Mouse (Mus musculus) thymus, postnatal 0 days (tissue): Measurements from ENCODE around the gene Gm2974. TPM values are rescaled to one million over a fixed set of nuclear protein-coding genes. Genes with fewer than 3 reads are reported as not detected.
"Not testable (repeated sequence)": the region's sequence is repeated elsewhere in the genome, so short reads cannot be mapped to it uniquely, and the experiment has no call there.

Source experiments
- DNase-seq: peaks from one replicate; pipeline ENCODE4 v3.0.0-alpha.2; 2015; ENCODE audit warnings: low spot score
- polyA plus RNA-seq: library from polyadenylated mRNA; unstranded; fragments of >200 nt; fragmentation: Nextera tagmentation; extraction: Ambion mirVana; gene quantifications from 2 replicates; pipeline ENCODE4 v1.2.1, GENCODE M21; 2015

Gene Gm2974
- 0.22 TPM in 1 of 2 replicates, not detected in the other for polyA plus RNA-seq

GRCm38 (mm10) chr14:4182491-4183210 is at the start of gene Gm2974:
Gene Gm2974, plus strand, starts transcription at chr14:4182576.
- not testable (repeated sequence) for DNase-seq

GRCm38 (mm10) chr14:4141646-4142045 is 40.7 kb upstream of the Gm2974 start:
- not testable (repeated sequence) for DNase-seq

- not testable (repeated sequence) for DNase-seq
These were observed 17.6 kb upstream of the Gm2974 start, which contains the start of gene Gm3127 for GRCm38 (mm10) chr14:4164730-4165129. Gene Gm3127, plus strand, starts transcription at chr14:4165030.

GRCm38 (mm10) chr14:4182030-4182429 is 346 bp upstream of the Gm2974 start:
- not testable (repeated sequence) for DNase-seq

- not testable (repeated sequence) for DNase-seq
These were observed 999 bp downstream of the Gm2974 start for GRCm38 (mm10) chr14:4183375-4183774.

GRCm38 (mm10) chr14:4249331-4249730 is 67.0 kb downstream of the Gm2974 start, which contains the start of gene Gm3138:
Gene Gm3138, plus strand, starts transcription at chr14:4249631.
- not testable (repeated sequence) for DNase-seq

Other genes with a start within 250 kb of the Gm2974 start
- not detected in 2 replicates for gene Gm3095, start 219.0 kb upstream of the Gm2974 start, polyA plus RNA-seq
- gene Gm3099, start 184.2 kb upstream of the Gm2974 start, polyA plus RNA-seq: not detected in 2 replicates
- gene Gm5796, start 158.6 kb upstream of the Gm2974 start, polyA plus RNA-seq: 0.10 TPM in 1 of 2 replicates, not detected in the other
- 0.14 TPM in 1 of 2 replicates, not detected in the other for gene Gm3115, start 98.5 kb upstream of the Gm2974 start, polyA plus RNA-seq
- 0.30 and 0.53 TPM in 2 replicates for gene Gm8108, start 72.0 kb upstream of the Gm2974 start, polyA plus RNA-seq
- not detected in 2 replicates for gene Gm3127, start 17.5 kb upstream of the Gm2974 start, polyA plus RNA-seq
- gene Gm3138, start 67.1 kb downstream of the Gm2974 start, polyA plus RNA-seq: not detected in 2 replicates
- 0.34 TPM in 1 of 2 replicates, not detected in the other for gene Gm3149, start 134.7 kb downstream of the Gm2974 start, polyA plus RNA-seq
- not detected in 2 replicates for gene 2610042L04Rik, start 152.2 kb downstream of the Gm2974 start, polyA plus RNA-seq
- gene Gm3159, start 214.9 kb downstream of the Gm2974 start, polyA plus RNA-seq: not detected in 2 replicates
- 0.15 TPM in 1 of 2 replicates, not detected in the other for gene Gm3164, start 232.9 kb downstream of the Gm2974 start, polyA plus RNA-seq
- gene Gm3173, start 248.4 kb downstream of the Gm2974 start, polyA plus RNA-seq: not detected in 2 replicates